Mouse (Mus musculus) splenic B cell, adult 2 months (primary cell): ENCODE results near the gene Heca.
"Not testable (repeated sequence)": the region's sequence is repeated elsewhere in the genome, so short reads cannot be mapped to it uniquely, and the experiment has no call there.

Experiments used
- DNase-seq: peaks from one replicate; pipeline ENCODE4 v3.0.0-alpha.2; 2011; ENCODE audit warnings: low read depth, low spot score
- H3K27me3 ChIP-seq: 2 replicates; pipeline ENCODE4 v1.6.1; 2012; ENCODE audit warnings: mild to moderate bottlenecking, low read length, moderate library complexity, mixed read lengths; ENCODE audit not compliant: control insufficient read depth, poor library complexity, insufficient read depth, severe bottlenecking
- H3K36me3 ChIP-seq: 2 replicates; pipeline ENCODE4 v1.6.1; 2012; ENCODE audit warnings: mild to moderate bottlenecking, low read length, moderate library complexity, mixed read lengths; ENCODE audit not compliant: control insufficient read depth, poor library complexity, insufficient read depth, severe bottlenecking

The Heca gene

DNA sequence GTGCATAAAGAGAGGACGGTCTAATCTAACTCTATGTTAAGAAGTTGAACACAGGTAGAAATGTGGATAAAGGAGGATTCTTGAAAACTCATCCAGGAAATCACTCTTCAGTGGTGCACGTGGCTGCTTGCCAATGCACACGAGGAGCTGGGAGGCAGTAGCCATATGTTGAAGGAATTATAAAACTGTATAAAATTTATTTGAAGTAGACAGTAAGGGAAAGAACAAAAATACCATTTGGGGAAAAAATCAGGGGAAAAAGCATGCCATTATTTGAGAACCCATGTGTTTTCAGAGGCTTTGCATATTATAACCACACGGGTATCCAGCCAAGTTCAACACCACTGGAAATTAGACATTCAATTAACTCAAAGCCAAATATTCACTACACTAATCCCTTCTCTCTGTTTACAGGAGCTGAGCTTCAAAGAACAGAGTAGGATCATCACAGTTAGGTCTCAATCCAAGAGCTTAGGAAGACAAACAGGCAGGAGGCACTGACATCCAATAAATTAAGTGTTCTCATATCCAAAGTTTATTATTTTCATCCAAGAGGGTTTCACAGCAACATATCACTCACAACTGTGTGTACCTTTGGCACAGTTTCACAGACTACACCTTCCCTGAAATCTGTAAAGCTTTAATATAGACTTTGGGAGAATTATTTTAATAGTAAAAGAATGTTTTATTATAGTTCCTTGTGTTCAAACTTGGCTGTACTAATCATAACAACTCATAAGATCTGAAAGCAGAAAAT, 102.9 kb downstream of the Heca start:
- Histone ChIP-seq H3K36me3 (no peaks in the 10 kb centered on the region), H3K27me3 (no peaks in the 10 kb centered on the region)
- no peak for DNase-seq

DNA sequence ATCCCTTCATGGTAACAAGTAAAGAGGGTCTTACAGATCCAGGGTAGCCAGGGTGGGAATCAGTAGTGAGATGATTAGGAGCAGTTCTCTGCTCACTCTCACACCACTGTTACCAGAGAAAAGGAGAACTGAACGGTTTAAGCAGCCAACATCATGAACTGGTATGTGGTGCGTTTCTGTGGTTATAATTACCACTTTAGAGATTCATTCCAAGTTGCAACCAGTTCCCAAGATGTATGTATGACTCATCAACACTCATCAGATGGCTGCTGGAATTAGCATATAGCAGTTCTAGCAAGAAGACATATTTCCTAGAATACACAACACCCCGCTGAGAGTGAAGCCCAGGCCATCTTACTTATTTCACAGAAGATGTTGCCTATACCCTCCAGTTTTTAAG, 105.8 kb downstream of the Heca start:
- no peaks in the 10 kb centered on the region for H3K36me3 ChIP-seq
- no peaks in the 10 kb centered on the region for H3K27me3 ChIP-seq
- no peak for DNase-seq

GRCm38 (mm10) chr10:17836275-17836674, 111.6 kb downstream of the Heca start:
- Histone ChIP-seq H3K36me3 (no peaks in the 10 kb centered on the region), H3K27me3 (no peaks in the 10 kb centered on the region)
- no peak for DNase-seq

GRCm38 (mm10) chr10:17835031-17835430, 112.8 kb downstream of the Heca start:
- Histone ChIP-seq H3K36me3 (no peaks in the 10 kb centered on the region), H3K27me3 (no peaks in the 10 kb centered on the region)
- DNase-seq: no peak

DNA sequence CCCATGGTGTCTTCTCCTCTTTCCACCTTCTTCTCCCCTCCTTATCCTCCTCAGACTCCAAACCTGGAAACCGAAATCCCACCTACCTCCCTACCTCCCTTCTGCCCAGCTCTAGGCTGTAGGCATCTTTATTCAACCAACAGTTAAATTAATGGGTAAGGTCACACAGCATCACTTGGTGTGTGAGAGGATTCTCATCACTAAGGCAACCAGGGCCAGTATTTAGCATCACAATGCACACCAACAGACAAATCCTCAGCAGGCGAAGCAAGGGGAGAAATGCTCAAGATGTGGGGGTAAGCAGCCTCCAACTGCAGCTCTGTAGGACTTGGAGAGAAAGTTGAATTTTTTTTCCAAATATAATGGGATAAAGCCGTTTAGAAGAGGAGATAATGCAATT, 116.8 kb downstream of the Heca start:
- DNase-seq: no peak
- Histone ChIP-seq H3K36me3 (no peaks in the 10 kb centered on the region), H3K27me3 (no peaks in the 10 kb centered on the region)

DNA sequence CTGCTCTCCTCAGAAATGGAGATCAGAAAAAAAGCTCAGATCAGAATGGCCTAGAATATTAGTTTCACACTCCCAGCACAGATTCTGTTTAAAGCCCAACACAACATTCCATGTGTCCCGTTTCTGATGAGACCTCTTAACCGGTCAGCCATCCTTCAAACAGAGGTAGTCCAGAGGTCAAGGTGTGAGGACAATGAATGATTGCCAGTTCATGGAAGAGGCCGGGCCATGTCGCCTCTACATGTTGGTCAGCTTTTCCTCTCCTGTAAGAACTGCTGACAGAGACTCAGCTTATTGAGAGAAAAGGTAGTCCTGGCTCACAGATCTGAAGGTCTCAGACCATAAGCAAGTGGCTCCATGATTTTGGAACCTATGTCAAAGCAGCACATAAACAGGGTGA, 118.7 kb downstream of the Heca start:
- H3K27me3 ChIP-seq: no peaks in the 10 kb centered on the region
- H3K36me3 ChIP-seq: no peaks in the 10 kb centered on the region
- no peak for DNase-seq

- H3K36me3 ChIP-seq: no peaks in the 10 kb centered on the region
- H3K27me3 ChIP-seq: no peaks in the 10 kb centered on the region
- no peak for DNase-seq
Measured at GRCm38 (mm10) chr10:17827391-17827790, 120.5 kb downstream of the Heca start.

GRCm38 (mm10) chr10:17820422-17820821, 127.4 kb downstream of the Heca start:
- H3K36me3 ChIP-seq, H3K27me3 ChIP-seq, DNase-seq: not testable (repeated sequence)
